Mouse (Mus musculus) testis, adult 2 months (tissue): ENCODE measurements around the gene Kcnip4.

Experiments
- CTCF ChIP-seq: fragments of 200-500 bp; IDR thresholded peaks from 2 replicates; pipeline ENCODE4 v1.5.1; 2012; ENCODE audit warnings: low read depth, mild to moderate bottlenecking, inconsistent platforms, low read length, moderate library complexity; ENCODE audit not compliant: control insufficient read depth, insufficient read depth, insufficient replicate concordance
- POLR2A ChIP-seq: fragments of 200-500 bp; IDR thresholded peaks from 2 replicates; pipeline ENCODE4 v1.6.1; 2012; ENCODE audit warnings: low read depth, mild to moderate bottlenecking, inconsistent platforms, low read length, moderate library complexity; ENCODE audit not compliant: control insufficient read depth

GRCm38 (mm10) chr5:49427689-49428088, 97.0 kb downstream of the Kcnip4 start:
- no peak for TF ChIP-seq CTCF
- no peak for TF ChIP-seq POLR2A
